Mouse (Mus musculus): Measurements from ENCODE around the gene Hist1h3c. TPM values are rescaled to one million over a fixed set of nuclear protein-coding genes. Genes with fewer than 3 reads are reported as not detected.
"Not testable (repeated sequence)": the region's sequence is repeated elsewhere in the genome, so short reads cannot be mapped to it uniquely, and the experiment has no call there.

Gene Hist1h3c
- total and polyA plus RNA-seq, 3 experiments: 8.6 to 759 (median 437) TPM

DNA sequence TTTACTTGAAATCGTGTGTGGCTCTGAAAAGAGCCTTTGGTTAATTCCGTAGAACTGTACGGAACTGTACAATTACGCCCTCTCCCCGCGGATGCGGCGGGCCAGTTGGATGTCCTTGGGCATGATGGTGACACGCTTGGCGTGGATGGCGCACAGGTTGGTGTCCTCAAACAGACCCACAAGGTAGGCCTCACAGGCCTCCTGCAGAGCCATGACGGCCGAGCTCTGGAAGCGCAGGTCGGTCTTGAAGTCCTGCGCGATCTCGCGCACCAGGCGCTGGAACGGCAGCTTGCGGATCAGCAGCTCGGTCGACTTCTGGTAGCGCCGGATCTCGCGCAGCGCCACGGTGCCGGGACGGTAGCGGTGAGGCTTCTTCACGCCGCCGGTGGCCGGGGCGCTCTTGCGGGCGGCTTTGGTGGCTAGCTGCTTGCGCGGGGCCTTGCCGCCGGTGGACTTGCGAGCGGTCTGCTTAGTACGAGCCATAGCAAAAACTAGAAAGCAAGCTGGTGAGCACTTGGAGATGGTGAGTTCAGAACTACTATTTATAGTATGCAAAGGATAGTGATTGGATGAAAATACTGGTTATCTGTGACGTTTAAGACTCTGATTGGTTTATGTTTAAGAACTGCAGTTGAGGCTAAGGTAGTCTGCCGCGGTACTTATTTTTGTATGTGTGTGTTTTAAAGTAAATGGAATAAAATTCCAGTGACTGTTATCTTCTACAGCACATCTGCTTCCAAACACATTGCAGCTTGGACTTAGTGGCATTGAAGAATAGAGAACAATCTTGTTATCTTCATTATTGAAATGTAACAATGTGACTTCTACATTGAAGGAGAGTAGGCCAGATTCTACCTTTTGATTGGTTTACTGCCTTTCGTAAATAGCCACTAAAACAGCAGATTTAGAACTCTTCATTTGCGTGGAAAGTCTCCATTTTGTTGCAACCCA lies 16.7 kb upstream of the Hist1h3c start, which contains the start of gene Hist1h3a:
Gene Hist1h3a, minus strand, starts transcription at position 516 of the 951 bp plus-strand sequence.
- peak; percentile 95 for TF ChIP-seq POLR2AphosphoS5 (IDR thresholded peaks at IDR 0.05; ENCODE audit: insufficient replicate concordance, low read depth, low read length)
- TF ChIP-seq TAL1 (conservative IDR thresholded peaks at IDR 0.05; ENCODE audit: low read depth, low read length): 0 out of 2 replicates have a peak, but pooled peaks have one; percentile 13
- not testable (repeated sequence) for H3K36me3 ChIP-seq (replicated peaks); H3K27me3 ChIP-seq (ENCODE audit: insufficient read depth, low read length); H3K9me3 ChIP-seq (replicated peaks)
- ATAC-seq (ENCODE audit: extremely low read depth, insufficient number of reproducible peaks, low FRiP score, poor library complexity, severe bottlenecking) (peak; percentile 36; the same call in 1 of the 2 replicates), DNase-seq (ENCODE audit: low spot score) (peak; percentile 57)
- Histone ChIP-seq H3K4me3 (ENCODE audit: low read depth, low read length) (peak within 1 kb of the TSS; percentile 68), H3K4me1 (ENCODE audit: insufficient read depth, low read depth, low read length) (peaks cover 54% of the 10 kb centered on the region)

DNA sequence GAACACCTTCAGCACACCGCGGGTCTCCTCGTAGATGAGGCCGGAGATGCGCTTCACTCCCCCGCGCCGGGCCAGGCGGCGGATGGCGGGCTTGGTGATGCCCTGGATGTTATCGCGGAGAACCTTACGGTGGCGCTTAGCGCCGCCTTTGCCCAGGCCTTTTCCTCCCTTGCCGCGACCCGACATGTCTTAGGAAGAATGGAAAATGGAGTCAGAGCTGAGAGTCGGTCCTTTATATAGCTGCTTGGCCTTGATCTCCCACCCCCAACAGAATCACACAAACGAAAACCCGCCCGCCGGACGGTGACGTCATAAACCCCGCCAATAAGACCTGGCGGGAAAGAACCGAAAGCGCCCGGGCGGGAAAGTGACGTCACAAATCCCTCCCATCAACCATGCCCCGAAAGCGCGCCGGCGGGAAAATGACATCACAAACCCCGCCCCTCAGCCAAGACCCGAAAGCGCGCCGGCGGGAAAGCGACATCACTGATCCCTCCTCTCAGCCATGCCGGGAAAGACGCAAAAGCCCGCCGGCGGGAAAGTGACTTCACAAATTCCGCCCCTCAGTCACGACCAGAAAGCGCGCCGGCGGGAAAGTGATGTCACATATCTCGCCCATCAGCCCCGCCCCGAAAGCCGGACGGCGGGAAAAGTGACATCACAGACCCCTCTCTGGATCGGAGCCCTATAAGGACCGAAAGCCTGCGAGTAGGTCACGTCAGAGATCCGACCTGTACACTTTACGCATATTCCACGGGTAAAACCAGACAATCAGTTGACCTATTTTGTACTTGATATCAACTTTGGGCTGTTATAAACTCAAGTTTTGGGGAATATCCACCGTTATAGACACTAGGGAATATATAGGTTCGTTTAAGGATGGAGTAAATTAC lies 15.8 kb upstream of the Hist1h3c start, which contains the start of gene Hist1h4a:
Gene Hist1h4a, minus strand, starts transcription at position 259 of the 893 bp plus-strand sequence.
- TF ChIP-seq POLR2AphosphoS5 (IDR thresholded peaks at IDR 0.05; ENCODE audit: insufficient replicate concordance, low read depth, low read length): peak; percentile 90; the same call in 1 of the 2 replicates
- TF ChIP-seq GATA1 (IDR thresholded peaks at IDR 0.05; ENCODE audit: borderline replicate concordance, low read length): no peak
- Histone ChIP-seq H3K27me3 (ENCODE audit: insufficient read depth, low read length) (no peaks in the 10 kb centered on the region), H3K4me3 (ENCODE audit: low read depth, low read length) (peak within 1 kb of the TSS; percentile 68), H3K9me3 (replicated peaks) (no peaks in the 10 kb centered on the region), H3K36me3 (replicated peaks) (no peaks in the 10 kb centered on the region), H3K4me1 (ENCODE audit: insufficient read depth, low read depth, low read length) (peaks cover 47% of the 10 kb centered on the region)
- peak; percentile 45 for ATAC-seq (ENCODE audit: extremely low read depth, insufficient number of reproducible peaks, low FRiP score, poor library complexity, severe bottlenecking)
- DNase-seq (ENCODE audit: low spot score): peak; percentile 74

DNA sequence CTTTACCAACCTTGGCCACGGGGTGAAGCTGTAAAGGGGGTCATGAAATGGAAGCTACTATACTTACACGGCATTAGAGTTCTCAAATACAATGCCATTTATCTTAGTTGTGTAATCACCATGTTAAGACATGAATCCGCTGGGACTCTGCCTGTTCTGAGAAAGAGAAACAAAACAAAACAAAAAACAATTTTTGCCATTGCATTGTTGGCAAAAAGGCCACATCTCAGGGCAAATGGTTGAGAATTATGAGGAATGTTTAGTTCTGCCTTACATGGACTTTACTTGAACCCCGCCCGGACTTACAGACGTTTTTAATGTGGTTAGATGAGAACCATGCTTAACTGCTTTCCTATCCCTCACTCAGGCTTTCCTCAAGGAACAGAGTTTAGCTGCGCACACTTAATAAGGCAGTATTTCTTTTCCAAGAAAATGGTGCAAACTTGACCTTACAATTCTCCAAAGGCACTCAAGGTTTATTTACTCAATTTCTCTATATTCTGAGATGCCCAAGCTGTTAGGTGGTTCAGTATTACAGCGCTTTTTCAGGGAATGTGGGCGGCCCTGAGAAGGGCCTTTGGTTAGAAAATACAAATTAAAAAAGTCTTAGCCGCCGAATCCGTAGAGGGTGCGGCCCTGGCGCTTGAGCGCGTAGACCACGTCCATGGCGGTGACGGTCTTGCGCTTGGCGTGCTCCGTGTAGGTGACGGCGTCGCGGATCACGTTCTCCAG lies 15.0 kb upstream of the Hist1h3c start:
- Histone ChIP-seq H3K27me3 (ENCODE audit: insufficient read depth, low read length) (no peaks in the 10 kb centered on the region), H3K9me3 (replicated peaks) (no peaks in the 10 kb centered on the region), H3K36me3 (replicated peaks) (no peaks in the 10 kb centered on the region), H3K4me3 (ENCODE audit: low read depth, low read length) (peak overlapping the region; percentile 68), H3K4me1 (ENCODE audit: insufficient read depth, low read depth, low read length) (peaks cover 50% of the 10 kb centered on the region)
- peak; percentile 41 for DNase-seq (ENCODE audit: low spot score)
- no peak for ATAC-seq (ENCODE audit: extremely low read depth, insufficient number of reproducible peaks, low FRiP score, poor library complexity, severe bottlenecking)
- TF ChIP-seq GATA2 (IDR thresholded peaks at IDR 0.05; ENCODE audit: borderline replicate concordance, low read depth, low read length): no peak
- no peak for TF ChIP-seq GATA1 (IDR thresholded peaks at IDR 0.05; ENCODE audit: borderline replicate concordance, low read length)
- no peak for TF ChIP-seq CTCF (IDR thresholded peaks at IDR 0.05; ENCODE audit: low read depth, low read length)
- no peak for TF ChIP-seq TAL1 (conservative IDR thresholded peaks at IDR 0.05; ENCODE audit: low read depth, low read length)
- TF ChIP-seq POLR2AphosphoS5 (IDR thresholded peaks at IDR 0.05; ENCODE audit: insufficient replicate concordance, low read depth, low read length): peak; percentile 98; the same call in 1 of the 2 replicates

DNA sequence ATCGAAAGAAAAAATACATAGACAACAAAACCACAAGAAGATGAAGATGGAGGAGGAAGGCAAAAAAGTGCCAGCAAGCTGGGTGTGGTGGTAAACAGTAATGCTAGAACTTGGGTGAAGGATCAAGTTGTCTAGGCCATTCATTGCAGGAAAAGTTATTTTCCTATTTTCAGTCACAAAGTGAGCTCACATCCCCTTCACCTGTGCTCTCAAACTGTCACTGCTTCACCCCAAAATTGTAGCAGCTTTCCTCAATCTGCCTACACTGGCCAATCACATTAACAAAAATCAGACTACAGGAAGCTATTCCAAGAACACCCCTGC lies 14.5 kb upstream of the Hist1h3c start:
- peaks cover 51% of the 10 kb centered on the region for H3K4me1 ChIP-seq (ENCODE audit: insufficient read depth, low read depth, low read length)
- DNase-seq (ENCODE audit: low spot score): no peak
- no peaks in the 10 kb centered on the region for H3K9me3 ChIP-seq (replicated peaks)
- TF ChIP-seq GATA1 (IDR thresholded peaks at IDR 0.05; ENCODE audit: borderline replicate concordance, low read length): no peak
- TF ChIP-seq GATA2 (IDR thresholded peaks at IDR 0.05; ENCODE audit: borderline replicate concordance, low read depth, low read length): no peak
- no peak for TF ChIP-seq CTCF (IDR thresholded peaks at IDR 0.05; ENCODE audit: low read depth, low read length)
- no peak for TF ChIP-seq POLR2AphosphoS5 (IDR thresholded peaks at IDR 0.05; ENCODE audit: insufficient replicate concordance, low read depth, low read length)
- no peak for TF ChIP-seq TAL1 (conservative IDR thresholded peaks at IDR 0.05; ENCODE audit: low read depth, low read length)
- ATAC-seq (ENCODE audit: extremely low read depth, insufficient number of reproducible peaks, low FRiP score, poor library complexity, severe bottlenecking): 0 out of 2 replicates have a peak, but pooled peaks have one; percentile 6
- no peaks in the 10 kb centered on the region for H3K36me3 ChIP-seq (replicated peaks)
- peak overlapping the region; percentile 68; the same call in 1 of the 2 replicates for H3K4me3 ChIP-seq (ENCODE audit: low read depth, low read length)
- H3K27me3 ChIP-seq (ENCODE audit: insufficient read depth, low read length): no peaks in the 10 kb centered on the region

DNA sequence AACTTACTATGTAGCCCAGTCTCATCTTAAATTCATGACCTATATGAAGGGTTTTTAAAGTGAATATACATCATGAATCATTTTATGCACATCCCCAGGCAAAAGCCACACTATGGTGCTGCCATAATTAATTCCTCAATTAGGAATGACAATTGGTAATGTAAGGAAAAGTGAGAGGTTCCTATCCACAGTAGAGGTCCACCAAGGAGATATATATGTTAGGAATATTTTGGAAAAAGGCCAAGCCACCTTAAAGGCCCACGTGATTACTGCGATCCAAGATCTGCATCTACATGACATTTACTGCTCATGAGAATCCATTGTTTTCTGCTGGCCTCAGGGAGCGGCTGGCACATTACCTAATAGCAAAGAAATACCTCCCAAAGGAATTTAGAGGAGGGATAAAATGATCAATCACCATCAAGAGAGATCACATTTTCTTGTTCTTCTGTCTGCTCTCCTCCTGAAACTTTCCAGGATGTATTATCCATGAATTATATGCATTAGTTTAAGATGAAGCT lies 13.9 kb upstream of the Hist1h3c start:
- H3K4me3 ChIP-seq (ENCODE audit: low read depth, low read length): no peak overlapping the region
- no peak for TF ChIP-seq POLR2AphosphoS5 (IDR thresholded peaks at IDR 0.05; ENCODE audit: insufficient replicate concordance, low read depth, low read length)
- no peak for TF ChIP-seq TAL1 (conservative IDR thresholded peaks at IDR 0.05; ENCODE audit: low read depth, low read length)
- TF ChIP-seq GATA1 (IDR thresholded peaks at IDR 0.05; ENCODE audit: borderline replicate concordance, low read length): no peak
- TF ChIP-seq CTCF (IDR thresholded peaks at IDR 0.05; ENCODE audit: low read depth, low read length): no peak
- no peak for TF ChIP-seq GATA2 (IDR thresholded peaks at IDR 0.05; ENCODE audit: borderline replicate concordance, low read depth, low read length)
- no peaks in the 10 kb centered on the region for H3K27me3 ChIP-seq (ENCODE audit: insufficient read depth, low read length)
- H3K4me1 ChIP-seq (ENCODE audit: insufficient read depth, low read depth, low read length): peaks cover 46% of the 10 kb centered on the region
- no peaks in the 10 kb centered on the region for H3K36me3 ChIP-seq (replicated peaks)
- ATAC-seq (ENCODE audit: extremely low read depth, insufficient number of reproducible peaks, low FRiP score, poor library complexity, severe bottlenecking): no peak
- no peak for DNase-seq (ENCODE audit: low spot score)
- no peaks in the 10 kb centered on the region for H3K9me3 ChIP-seq (replicated peaks)
